Mouse (Mus musculus) neural tube, embryonic 13.5 days (tissue): Measurements from ENCODE around the gene Ppp4r3a. TPM values are rescaled to one million over a fixed set of nuclear protein-coding genes. Genes with fewer than 3 reads are reported as not detected.
A peak's percentile ranks its signal among the peaks of the same experiment; 100 is the strongest.
"Not testable (repeated sequence)": the region's sequence is repeated elsewhere in the genome, so short reads cannot be mapped to it uniquely, and the experiment has no call there.

Source experiments
- ATAC-seq: fragments of 200-750 bp; cut with Nextera tagmentation; 2 replicates; pipeline ENCODE4 v1.8.0; 2017; ENCODE audit warnings: low read depth, mild to moderate bottlenecking, moderate TSS enrichment, moderate library complexity
- H3K27ac ChIP-seq: fragments of 300-500 bp; sonication (generic); replicated peaks from 2 replicates; pipeline ENCODE4 v1.5.1; 2015; ENCODE audit warnings: moderate library complexity, mild to moderate bottlenecking, inconsistent platforms
- H3K27me3 ChIP-seq: fragments of 300-500 bp; sonication (generic); 2 replicates; pipeline ENCODE4 v1.6.1; 2015; ENCODE audit warnings: mild to moderate bottlenecking, inconsistent platforms
- H3K36me3 ChIP-seq: fragments of 300-500 bp; sonication (generic); 2 replicates; pipeline ENCODE4 v1.6.1; 2015; ENCODE audit warnings: mild to moderate bottlenecking, inconsistent platforms
- H3K4me1 ChIP-seq: fragments of 300-500 bp; sonication (generic); replicated peaks from 2 replicates; pipeline ENCODE4 v1.6.1; 2015; ENCODE audit warnings: inconsistent platforms
- H3K4me2 ChIP-seq: fragments of 300-500 bp; sonication (generic); 2 replicates; pipeline ENCODE4 v1.6.1; 2015; ENCODE audit warnings: inconsistent platforms, mild to moderate bottlenecking, moderate library complexity
- H3K4me3 ChIP-seq: fragments of 300-500 bp; sonication (generic); 2 replicates; pipeline ENCODE4 v1.5.1; 2015; ENCODE audit warnings: mild to moderate bottlenecking, inconsistent platforms
- H3K9ac ChIP-seq: fragments of 300-500 bp; sonication (generic); 2 replicates; pipeline ENCODE4 v1.6.1; 2015; ENCODE audit warnings: moderate library complexity, mild to moderate bottlenecking, inconsistent platforms
- H3K9me3 ChIP-seq: fragments of 300-500 bp; sonication (generic); 2 replicates; pipeline ENCODE4 v1.6.1; 2016; ENCODE audit warnings: inconsistent platforms
- WGBS: fragments of 180-500 bp; shearing (Covaris S2); methylation state at CpG from one replicate; pipeline ENCODE4 v1.1.7; 2015; 5-methylcytosine and 5-hydroxymethylcytosine counted together
- polyA plus RNA-seq: library from polyadenylated mRNA; unstranded; fragments of >200 nt; fragmentation: Nextera tagmentation; extraction: Ambion mirVana; gene quantifications from 2 replicates; pipeline ENCODE4 v1.2.1, GENCODE M21; 2015

Gene Ppp4r3a
- 31.6 and 32.4 TPM in 2 replicates for polyA plus RNA-seq

GRCm38 (mm10) chr12:101083076-101083838 is at the start of gene Ppp4r3a:
Ppp4r3a (minus strand) TSS chr12:101083702.
- peak within 1 kb of the TSS; percentile 98 for H3K9ac ChIP-seq
- peak within 1 kb of the TSS; percentile 100 for H3K4me3 ChIP-seq
- H3K27me3 ChIP-seq = no peaks in the 10 kb centered on the region
- peak within 1 kb of the TSS; percentile 99 for H3K27ac ChIP-seq
- H3K4me2 ChIP-seq = peak within 1 kb of the TSS; percentile 91
- H3K9me3 ChIP-seq = no peaks in the 10 kb centered on the region
- peak; percentile 96 for ATAC-seq
- peaks cover 6% of the 10 kb centered on the region; the same call in 1 of the 2 replicates for H3K36me3 ChIP-seq
- under 1% methylated on average over 86 of the region's 90 CpGs for WGBS
- H3K4me1 ChIP-seq = peaks cover 40% of the 10 kb centered on the region

- no peaks in the 10 kb centered on the region for H3K4me1 ChIP-seq
- H3K9ac ChIP-seq = no peak overlapping the region
- ATAC-seq = no peak
- H3K9me3 ChIP-seq = no peaks in the 10 kb centered on the region
- no peak overlapping the region for H3K27ac ChIP-seq
- H3K27me3 ChIP-seq = no peaks in the 10 kb centered on the region
- H3K36me3 ChIP-seq = no peaks in the 10 kb centered on the region
- WGBS = 21% methylated on average over 1 of the region's 1 CpGs
- H3K4me3 ChIP-seq = no peak overlapping the region
- H3K4me2 ChIP-seq = no peak overlapping the region
Observed at GRCm38 (mm10) chr12:101123013-101123412, 39.5 kb upstream of the Ppp4r3a start.

GRCm38 (mm10) chr12:101122066-101122465 is 38.6 kb upstream of the Ppp4r3a start:
- WGBS = 76% methylated on average over 4 of the region's 4 CpGs

GRCm38 (mm10) chr12:101109794-101110585 is 26.5 kb upstream of the Ppp4r3a start:
- not testable (repeated sequence) for H3K27me3 ChIP-seq, H3K4me3 ChIP-seq, H3K9ac ChIP-seq, ATAC-seq, H3K27ac ChIP-seq, H3K36me3 ChIP-seq, H3K9me3 ChIP-seq, H3K4me1 ChIP-seq, H3K4me2 ChIP-seq
- WGBS = 86% methylated on average over 3 of the region's 3 CpGs

More at GRCm38 (mm10) chr12:101122066-101122465, 38.6 kb upstream of the Ppp4r3a start:
- H3K4me3 ChIP-seq, ATAC-seq, H3K27me3 ChIP-seq, H3K9ac ChIP-seq, H3K4me2 ChIP-seq, H3K4me1 ChIP-seq, H3K9me3 ChIP-seq, H3K27ac ChIP-seq, H3K36me3 ChIP-seq: not testable (repeated sequence)

- WGBS = 89% methylated on average over 1 of the region's 1 CpGs
- no peaks in the 10 kb centered on the region for H3K27me3 ChIP-seq
- H3K4me1 ChIP-seq = no peaks in the 10 kb centered on the region
- H3K9me3 ChIP-seq = no peaks in the 10 kb centered on the region
- no peak for ATAC-seq
- no peak overlapping the region for H3K4me3 ChIP-seq
- H3K36me3 ChIP-seq = no peaks in the 10 kb centered on the region
- no peak overlapping the region for H3K9ac ChIP-seq
- no peak overlapping the region for H3K4me2 ChIP-seq
- H3K27ac ChIP-seq = no peak overlapping the region
Observed at GRCm38 (mm10) chr12:101107722-101108121, 24.2 kb upstream of the Ppp4r3a start.

- H3K9ac ChIP-seq = no peak overlapping the region
- H3K27ac ChIP-seq = no peak overlapping the region
- no peak overlapping the region for H3K4me2 ChIP-seq
- no peak overlapping the region for H3K4me3 ChIP-seq
- H3K36me3 ChIP-seq = no peaks in the 10 kb centered on the region
- no peaks in the 10 kb centered on the region for H3K27me3 ChIP-seq
- H3K9me3 ChIP-seq = no peaks in the 10 kb centered on the region
- ATAC-seq = no peak
- no peaks in the 10 kb centered on the region for H3K4me1 ChIP-seq
- WGBS = 32% methylated on average over 5 of the region's 5 CpGs
Observed at GRCm38 (mm10) chr12:101105571-101105970, 22.1 kb upstream of the Ppp4r3a start.

- no peak overlapping the region for H3K9ac ChIP-seq
- no peaks in the 10 kb centered on the region for H3K4me1 ChIP-seq
- H3K4me2 ChIP-seq = no peak overlapping the region
- no peak for ATAC-seq
- H3K4me3 ChIP-seq = no peak overlapping the region
- H3K27me3 ChIP-seq = no peaks in the 10 kb centered on the region
- no peaks in the 10 kb centered on the region for H3K9me3 ChIP-seq
- 74% methylated on average over 3 of the region's 3 CpGs for WGBS
- no peak overlapping the region for H3K27ac ChIP-seq
- H3K36me3 ChIP-seq = no peaks in the 10 kb centered on the region
Observed at GRCm38 (mm10) chr12:101102648-101103047, 19.1 kb upstream of the Ppp4r3a start.

GRCm38 (mm10) chr12:101093678-101094077 is 10.2 kb upstream of the Ppp4r3a start:
- H3K27ac ChIP-seq, H3K4me1 ChIP-seq, ATAC-seq, H3K4me2 ChIP-seq, H3K27me3 ChIP-seq, H3K4me3 ChIP-seq, H3K36me3 ChIP-seq, H3K9ac ChIP-seq: not testable (repeated sequence)
- H3K9me3 ChIP-seq = peaks cover 10% of the 10 kb centered on the region; the same call in 1 of the 2 replicates
- WGBS = 58% methylated on average over 3 of the region's 3 CpGs

- no peaks in the 10 kb centered on the region for H3K36me3 ChIP-seq
- H3K9ac ChIP-seq = no peak overlapping the region
- H3K4me1 ChIP-seq = no peaks in the 10 kb centered on the region
- WGBS = 69% methylated on average over 1 of the region's 1 CpGs
- no peaks in the 10 kb centered on the region for H3K9me3 ChIP-seq
- no peak for ATAC-seq
- no peak overlapping the region for H3K4me2 ChIP-seq
- no peak overlapping the region for H3K27ac ChIP-seq
- H3K4me3 ChIP-seq = no peak overlapping the region
- no peaks in the 10 kb centered on the region for H3K27me3 ChIP-seq
Observed at GRCm38 (mm10) chr12:101089955-101090354, 6.5 kb upstream of the Ppp4r3a start.

- no peak overlapping the region for H3K27ac ChIP-seq
- WGBS = 85% methylated on average over 1 of the region's 1 CpGs
- ATAC-seq = no peak
Observed at GRCm38 (mm10) chr12:101087406-101087805, 3.9 kb upstream of the Ppp4r3a start.

GRCm38 (mm10) chr12:101084881-101085666 is 1.6 kb upstream of the Ppp4r3a start:
- Histone ChIP-seq H3K4me3 (peak overlapping the region; percentile 100; the same call in 1 of the 2 replicates), H3K9me3 (no peaks in the 10 kb centered on the region), H3K27me3 (no peaks in the 10 kb centered on the region), H3K36me3 (peaks cover 6% of the 10 kb centered on the region; the same call in 1 of the 2 replicates), H3K4me2 (peak overlapping the region; percentile 70), H3K9ac (0 out of 2 replicates have a peak overlapping the region, but pooled peaks have one; percentile 98), H3K4me1 (peaks cover 30% of the 10 kb centered on the region), H3K27ac (peak overlapping the region; percentile 99; the same call in 1 of the 2 replicates)
- WGBS = 93% methylated on average over 9 of the region's 9 CpGs
- ATAC-seq = no peak

More at GRCm38 (mm10) chr12:101087406-101087805, 3.9 kb upstream of the Ppp4r3a start:
- no peak overlapping the region for H3K4me3 ChIP-seq
- peaks cover 9% of the 10 kb centered on the region for H3K4me1 ChIP-seq
- H3K4me2 ChIP-seq = no peak overlapping the region
- H3K9ac ChIP-seq = no peak overlapping the region
- no peaks in the 10 kb centered on the region for H3K36me3 ChIP-seq
- no peaks in the 10 kb centered on the region for H3K9me3 ChIP-seq
- H3K27me3 ChIP-seq = no peaks in the 10 kb centered on the region
